Mouse (Mus musculus) 3134 (cell line): Measurements from ENCODE around the gene Mtif3.

Experiments used
- DNase-seq: peaks from one replicate; pipeline ENCODE4 v3.0.0-alpha.2; 2011; ENCODE audit warnings: low spot score; ENCODE audit not compliant: insufficient read length; ENCODE audit errors: extremely low read depth

The Mtif3 gene

GRCm38 (mm10) chr5:146963118-146963936 is at the start of gene Mtif3:
TSS of gene Mtif3 (minus strand) at chr5:146963800.
- peak; percentile 90 for DNase-seq

GRCm38 (mm10) chr5:147011333-147011732 is 47.7 kb upstream of the Mtif3 start:
- peak; percentile 39 for DNase-seq

- DNase-seq = no peak
These were observed 39.7 kb upstream of the Mtif3 start for GRCm38 (mm10) chr5:147003303-147003702.

- no peak for DNase-seq
These were observed 37.7 kb upstream of the Mtif3 start for GRCm38 (mm10) chr5:147001312-147001711.

- DNase-seq = no peak
These were observed 35.2 kb upstream of the Mtif3 start for GRCm38 (mm10) chr5:146998802-146999201.

- no peak for DNase-seq
These were observed 33.2 kb upstream of the Mtif3 start for GRCm38 (mm10) chr5:146996812-146997211.

- no peak for DNase-seq
These were observed 31.4 kb upstream of the Mtif3 start for GRCm38 (mm10) chr5:146994973-146995372.

GRCm38 (mm10) chr5:146993509-146993908 is 29.9 kb upstream of the Mtif3 start:
- DNase-seq = peak; percentile 82

- DNase-seq = no peak
These were observed 25.5 kb upstream of the Mtif3 start for GRCm38 (mm10) chr5:146989051-146989450.

- no peak for DNase-seq
These were observed 24.0 kb upstream of the Mtif3 start for GRCm38 (mm10) chr5:146987588-146987987.

GRCm38 (mm10) chr5:146985725-146986433 is 22.3 kb upstream of the Mtif3 start:
- DNase-seq = no peak

GRCm38 (mm10) chr5:146983216-146983615 is 19.6 kb upstream of the Mtif3 start:
- DNase-seq = no peak

- no peak for DNase-seq
These were observed 17.8 kb upstream of the Mtif3 start for GRCm38 (mm10) chr5:146981376-146981775.

GRCm38 (mm10) chr5:146974781-146975123 is 11.2 kb upstream of the Mtif3 start:
- DNase-seq = no peak

GRCm38 (mm10) chr5:146973858-146974780 is 10.5 kb upstream of the Mtif3 start:
- no peak for DNase-seq

GRCm38 (mm10) chr5:146973353-146973752 is 9.8 kb upstream of the Mtif3 start:
- DNase-seq = no peak

- DNase-seq = no peak
These were observed 8.4 kb upstream of the Mtif3 start for GRCm38 (mm10) chr5:146971776-146972561.

- no peak for DNase-seq
These were observed 5.2 kb upstream of the Mtif3 start for GRCm38 (mm10) chr5:146968695-146969393.

GRCm38 (mm10) chr5:146963937-146964278 is 308 bp upstream of the Mtif3 start:
- no peak for DNase-seq

- no peak for DNase-seq
These were observed 6.9 kb downstream of the Mtif3 start for GRCm38 (mm10) chr5:146956678-146957077.
